Mouse (Mus musculus) ovary, adult 2 months (tissue): ENCODE data around the gene Fpgt. TPM values are rescaled to one million over a fixed set of nuclear protein-coding genes. Genes with fewer than 3 reads are reported as not detected.

Experiments
- polyA plus RNA-seq: library from polyadenylated mRNA; depleted of rRNA; stranded (reverse); fragments of >200 nt; gene quantifications from 2 replicates; pipeline ENCODE4 v1.2.3, GENCODE M21; 2012; rRNA removed

The Fpgt gene
- 5.0 and 5.9 TPM in 2 replicates for polyA plus RNA-seq

DNA sequence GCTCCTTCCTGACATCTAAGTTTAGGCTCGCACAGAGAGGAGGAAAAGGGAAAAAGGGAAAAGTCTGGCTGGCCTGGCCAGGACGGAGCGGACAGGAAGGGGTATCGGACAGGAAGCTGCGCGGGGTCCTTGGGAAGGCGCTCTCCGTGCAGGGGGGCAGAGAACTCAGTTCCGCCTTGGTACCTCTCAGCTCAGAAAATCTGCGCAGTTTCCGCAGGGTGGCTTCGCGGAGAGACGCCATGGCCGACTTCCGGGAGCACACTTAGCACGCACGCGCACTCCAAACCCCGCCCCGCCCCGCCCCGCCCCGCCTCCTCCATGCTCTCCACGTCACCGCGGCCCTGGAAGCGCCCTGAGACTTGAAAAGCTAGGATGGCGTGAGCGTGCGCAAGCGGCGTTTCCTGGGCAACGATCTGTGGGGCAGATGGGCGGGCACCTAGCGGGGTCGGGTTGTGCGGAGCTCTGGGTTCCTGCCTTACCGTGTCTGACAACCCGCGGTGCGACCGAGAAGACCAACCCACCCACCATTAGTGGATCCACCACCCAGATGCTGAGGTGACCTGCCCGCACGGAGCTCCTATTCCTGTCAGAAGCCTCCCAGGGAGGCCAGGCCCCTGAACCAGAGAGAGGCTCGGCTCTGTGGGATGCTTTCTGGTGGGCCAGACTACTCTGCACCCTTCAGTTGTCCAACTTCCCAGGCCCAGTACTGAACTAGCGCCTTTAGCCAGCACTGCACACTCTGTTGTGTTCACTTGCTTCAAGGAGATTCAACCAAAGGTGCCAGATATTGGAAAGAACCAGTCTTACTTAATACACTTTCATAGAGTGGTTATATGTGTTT, at the start of gene Fpgt, which contains the start of gene Lrriq3:
Fpgt (minus strand) TSS at position 288 of the 841 bp plus-strand sequence.
Lrriq3 (plus strand) TSS at position 319 of the 841 bp plus-strand sequence.

GRCm38 (mm10) chr3:155055231-155055916, 37.8 kb downstream of the Fpgt start, which contains the start of gene Tnni3k:
TSS of gene Tnni3k (minus strand) at chr3:155055407.

Other genes starting within 250 kb of the Fpgt start
- gene Tnni3k, start 38.0 kb downstream of the Fpgt start, polyA plus RNA-seq: not detected in 2 replicates
- gene Lrriq3, start within 50 bp of the Fpgt start, polyA plus RNA-seq: 0.09 and 0.28 TPM in 2 replicates